Mouse (Mus musculus) ES-E14 (cell line): Measurements from ENCODE around the gene Pacsin3.

Experiments
- CHD2 ChIP-seq: IDR thresholded peaks from 2 replicates; pipeline ENCODE4 v1.6.1; 2014; ENCODE audit warnings: mild to moderate bottlenecking, low read depth, low read length, inconsistent platforms
- HCFC1 ChIP-seq: IDR thresholded peaks from 2 replicates; pipeline ENCODE4 v1.6.1; 2012; ENCODE audit warnings: low read length, inconsistent platforms, borderline replicate concordance; ENCODE audit not compliant: insufficient read depth
- MAFK ChIP-seq: IDR thresholded peaks from 2 replicates; pipeline ENCODE4 v1.6.1; 2014; ENCODE audit warnings: mild to moderate bottlenecking, low read depth, low read length, inconsistent platforms; ENCODE audit not compliant: insufficient read depth
- ZC3H11A ChIP-seq: IDR thresholded peaks from 2 replicates; pipeline ENCODE4 v1.6.1; 2012; ENCODE audit warnings: low read depth, mild to moderate bottlenecking, inconsistent platforms, low read length, borderline replicate concordance
- ZNF384 ChIP-seq: IDR thresholded peaks from 2 replicates; pipeline ENCODE4 v1.6.1; 2012; ENCODE audit warnings: low read depth, low read length, inconsistent platforms

DNA sequence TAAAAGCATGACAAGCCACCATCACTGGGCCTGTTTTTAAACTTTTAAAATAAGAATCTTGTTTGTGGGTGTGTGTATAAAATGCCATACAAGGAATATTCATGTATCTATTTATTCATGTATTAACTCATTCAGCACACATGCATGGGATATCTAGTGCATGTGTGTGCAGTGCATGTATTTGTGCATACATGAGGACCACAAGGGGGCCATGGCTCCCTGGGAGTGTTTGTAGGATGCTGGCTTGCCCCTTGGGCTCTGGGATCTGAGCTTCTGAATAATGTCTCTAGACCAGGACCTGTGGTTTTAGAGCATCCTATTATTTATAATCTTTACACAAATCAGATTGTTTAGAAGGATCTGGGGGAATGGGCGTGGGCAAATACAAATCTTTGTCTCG, 45.0 kb downstream of the Pacsin3 start:
- TF ChIP-seq CHD2 (no peak), MAFK (no peak), ZNF384 (no peak), ZC3H11A (no peak), HCFC1 (no peak)
